Mouse (Mus musculus) spleen, postnatal 36 days (tissue): ENCODE measurements around the gene Itga7.
A peak's percentile ranks its signal among the peaks of the same experiment; 100 is the strongest.

Experiments
- DNase-seq, 2 experiments: peaks; one replicate each; pipeline ENCODE4 v3.0.0; 2022; ENCODE audit warnings: low spot score in 2 of 2, mixed read lengths in 1 of 2

The Itga7 gene

DNA sequence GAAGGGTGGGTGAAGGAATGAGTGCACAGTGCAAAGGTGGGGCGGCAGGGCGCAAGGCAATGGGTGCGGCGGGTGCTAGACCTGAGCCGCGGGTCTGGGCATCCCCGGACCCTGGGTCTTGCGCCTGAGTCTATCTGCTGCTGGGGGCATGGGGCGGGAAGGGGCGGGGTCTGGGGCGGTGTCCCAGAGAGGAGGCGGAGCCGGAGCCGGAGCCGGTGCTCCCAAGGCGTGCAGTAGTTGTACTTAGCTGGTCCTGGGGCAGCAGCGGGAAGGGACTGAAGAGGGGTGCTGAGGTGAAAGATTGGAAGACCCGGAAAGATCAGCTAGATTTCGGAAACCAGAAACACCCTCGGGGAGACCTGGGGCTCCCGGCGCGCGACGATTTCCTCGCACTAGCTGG lies at the start of gene Itga7:
TSS of gene Itga7 (plus strand) at position 245 of the 400 bp plus-strand sequence.
- DNase-seq, result no peak

- peak in 1 of 2 experiments; percentile 20 for DNase-seq
Measured at GRCm38 (mm10) chr10:128888941-128889827, 44.4 kb upstream of the Itga7 start.

DNA sequence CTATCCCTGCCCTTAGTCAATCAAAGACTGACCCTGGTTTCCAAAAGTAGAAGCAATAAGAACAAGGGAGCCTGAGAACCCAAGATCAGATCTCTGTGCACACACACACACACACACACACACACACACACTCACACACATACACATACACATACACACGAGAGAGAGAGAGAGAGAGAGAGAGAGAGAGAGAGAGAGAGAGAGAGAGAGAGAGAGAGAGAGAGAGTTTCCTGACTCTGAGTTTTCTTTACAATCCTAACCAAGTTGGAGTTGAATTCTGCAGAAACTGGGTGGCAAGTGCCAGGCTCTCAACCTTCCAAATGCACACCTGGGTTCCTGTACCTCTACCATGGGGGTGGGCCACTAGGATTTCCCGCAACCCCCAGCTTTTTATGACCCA lies 43.8 kb upstream of the Itga7 start:
- DNase-seq, result no peak

DNA sequence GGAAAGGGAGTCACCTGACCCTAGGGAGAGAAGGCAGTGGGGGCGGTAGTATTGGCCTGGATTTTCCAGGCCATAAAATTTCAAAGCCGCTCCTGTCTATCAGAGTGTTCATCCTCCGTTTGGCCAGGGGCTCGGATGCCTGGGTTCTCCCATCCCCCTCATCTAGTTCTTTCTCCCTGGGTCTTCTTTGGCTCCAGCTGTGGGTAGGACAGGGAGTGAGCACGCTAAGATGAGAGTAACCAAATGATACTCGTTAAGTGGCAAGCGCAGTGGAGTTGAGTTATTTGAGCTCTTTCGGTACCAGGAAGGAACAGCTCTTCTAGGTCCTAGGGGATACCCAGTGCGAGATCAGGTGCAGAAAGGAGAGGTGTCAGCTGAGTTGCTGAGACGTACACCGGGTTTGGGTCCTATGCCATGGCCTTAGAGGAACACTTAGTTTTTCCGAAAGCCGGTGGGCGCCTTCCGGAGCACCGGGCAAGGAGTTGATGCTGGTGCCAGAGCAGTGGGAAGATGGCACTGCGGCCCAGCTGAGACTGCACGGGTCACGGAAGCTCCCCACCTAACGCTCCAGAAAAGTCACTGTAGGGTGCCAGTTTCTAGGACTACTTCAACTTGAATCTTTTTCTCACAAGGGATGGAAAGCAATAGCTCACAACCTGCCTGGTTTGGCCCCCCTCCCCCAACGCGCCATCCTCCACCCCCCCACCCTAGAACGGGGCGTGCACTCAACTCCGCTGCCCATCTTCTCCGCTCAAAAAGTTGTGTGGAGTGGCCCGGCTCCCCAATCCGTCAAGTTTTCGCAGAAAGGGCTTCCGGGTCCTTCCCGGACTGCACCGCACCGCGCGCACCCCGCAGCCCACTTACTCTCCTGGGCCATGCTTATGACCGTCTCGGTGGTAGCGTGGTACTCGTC lies 43.0 kb upstream of the Itga7 start:
- peak in 1 of 2 experiments; percentile 18 for DNase-seq

DNA sequence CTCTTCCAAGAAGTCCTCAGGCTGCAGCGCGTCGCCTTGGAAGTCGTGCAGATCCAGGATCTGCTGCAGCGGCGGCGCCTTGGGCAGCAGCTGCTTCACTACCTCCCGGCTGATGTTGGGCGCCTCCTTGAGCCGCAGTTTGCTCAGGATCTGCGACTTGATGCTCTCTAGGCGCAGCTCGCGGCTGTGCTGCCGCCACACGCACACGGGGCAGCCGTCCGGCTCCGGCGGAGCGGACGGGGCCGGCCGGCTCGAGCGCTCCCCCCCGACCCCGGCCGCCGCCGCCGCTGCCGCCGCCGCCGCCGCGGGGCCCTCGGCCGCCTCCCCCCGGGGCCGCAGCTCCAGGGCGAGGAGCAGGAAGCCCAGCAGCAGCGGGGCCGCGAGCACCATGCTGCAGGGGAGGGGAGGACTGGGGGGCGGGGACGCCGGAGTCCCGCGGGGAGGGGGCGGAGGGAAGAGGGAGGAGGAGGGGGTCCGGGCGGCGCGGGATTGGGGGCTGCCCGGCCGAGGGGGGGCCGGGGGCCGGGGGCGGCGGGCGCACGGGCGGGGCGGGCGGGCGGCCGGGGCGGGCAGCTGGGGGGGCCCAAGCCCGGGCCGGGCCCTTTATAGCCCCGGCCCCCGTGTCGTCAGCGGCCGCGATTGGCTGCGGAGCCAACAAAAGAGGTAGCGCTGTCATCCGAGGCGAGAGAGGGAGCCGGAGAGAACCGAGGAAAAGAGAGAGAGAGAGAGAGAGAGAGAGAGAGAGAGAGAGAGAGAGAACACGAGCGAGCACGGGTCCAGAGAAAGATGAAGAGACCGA lies 42.1 kb upstream of the Itga7 start, which contains the start of gene Gdf11:
TSS of gene Gdf11 (minus strand) at position 423 of the 799 bp plus-strand sequence.
- peak; percentile 67 to 69 for DNase-seq

- DNase-seq, result no peak
Measured at GRCm38 (mm10) chr10:128892246-128892645, 41.4 kb upstream of the Itga7 start.

- DNase-seq, result peak; percentile 70 to 82
Measured at GRCm38 (mm10) chr10:128895437-128895836, 38.2 kb upstream of the Itga7 start.

- no peak for DNase-seq
Measured at GRCm38 (mm10) chr10:128895952-128896693, 37.5 kb upstream of the Itga7 start.

- DNase-seq, result no peak
Measured at GRCm38 (mm10) chr10:128896807-128897206, 36.8 kb upstream of the Itga7 start.

GRCm38 (mm10) chr10:128897501-128897900 lies 36.1 kb upstream of the Itga7 start:
- no peak for DNase-seq

DNA sequence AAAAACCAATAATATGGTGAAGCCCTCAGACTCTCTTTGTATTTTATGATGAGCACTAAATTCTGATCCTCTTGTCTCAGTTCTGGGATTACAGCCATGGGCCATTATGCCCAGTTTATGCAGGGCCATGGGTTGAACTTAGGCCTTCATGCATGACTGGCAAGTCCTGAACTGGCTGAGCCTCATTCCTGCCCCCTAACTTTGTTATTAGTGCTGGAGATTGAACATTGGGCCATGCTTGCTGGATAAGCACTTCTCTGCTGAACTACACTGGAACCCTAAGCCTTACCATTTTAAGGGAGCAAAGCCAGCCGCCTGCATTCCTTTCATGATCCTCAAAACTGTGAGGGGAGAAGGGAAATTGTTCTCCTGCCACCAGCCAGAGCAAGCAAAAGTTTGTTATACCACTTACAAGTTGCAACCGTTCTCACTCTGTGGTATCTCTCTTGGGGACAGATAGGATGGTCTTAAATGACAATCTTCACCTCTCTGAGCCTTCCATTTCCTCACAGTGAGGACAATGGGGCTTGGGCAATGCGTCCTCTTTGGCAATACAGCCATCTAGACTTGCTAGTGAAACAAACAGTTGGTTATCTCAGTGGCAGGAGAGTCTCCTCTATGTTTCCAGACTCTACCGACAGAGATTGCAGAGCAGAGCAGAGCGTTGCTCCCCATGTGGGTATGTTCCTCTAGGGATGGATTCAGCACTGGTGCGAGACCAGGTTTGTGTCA lies 33.7 kb upstream of the Itga7 start:
- no peak for DNase-seq

DNA sequence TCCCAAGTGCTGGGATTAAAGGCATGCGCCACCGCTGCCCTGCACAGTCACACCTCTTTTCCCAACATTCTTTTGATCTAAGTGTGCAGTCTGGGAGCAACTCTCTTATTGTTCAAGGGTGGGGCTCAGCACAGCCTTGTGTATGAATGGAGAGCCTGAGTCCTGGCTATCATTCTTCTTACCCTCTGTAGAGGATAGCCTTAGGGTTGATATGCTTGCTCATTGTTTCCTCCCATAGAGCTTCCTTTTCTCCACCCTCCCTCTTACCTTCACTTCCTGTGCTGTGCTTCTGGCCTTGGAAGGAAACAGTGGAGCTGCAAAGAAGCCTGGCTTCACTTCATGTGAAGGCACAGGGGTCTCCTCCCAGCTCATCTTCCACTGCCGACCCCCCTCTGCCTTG lies 32.9 kb upstream of the Itga7 start, which contains the start of gene Cd63:
TSS of gene Cd63 (plus strand) at position 292 of the 400 bp plus-strand sequence.
- no peak for DNase-seq

- DNase-seq, result no peak
Measured at GRCm38 (mm10) chr10:128901409-128901808, 32.2 kb upstream of the Itga7 start.

GRCm38 (mm10) chr10:128902409-128902988 lies 31.1 kb upstream of the Itga7 start:
- no peak for DNase-seq

DNA sequence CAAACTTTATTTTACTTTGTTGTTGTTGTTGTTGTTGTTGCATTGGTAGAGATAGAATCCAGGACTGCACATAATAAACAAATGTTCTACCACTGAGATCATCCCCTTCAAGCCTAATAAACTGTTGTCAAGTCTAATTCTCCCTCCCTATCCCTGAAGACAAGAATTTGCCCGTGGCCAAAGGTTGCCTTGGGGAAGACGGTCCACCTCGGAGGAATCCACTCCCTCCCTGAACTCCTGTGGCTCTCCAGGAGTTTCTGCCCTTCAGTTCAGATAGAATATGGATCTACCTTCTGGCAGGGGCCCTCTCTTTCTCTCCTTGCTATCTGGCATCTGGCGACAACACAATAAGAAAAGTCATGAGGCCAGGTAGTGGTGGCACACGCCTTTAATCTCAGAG lies 28.8 kb upstream of the Itga7 start:
- no peak for DNase-seq

DNA sequence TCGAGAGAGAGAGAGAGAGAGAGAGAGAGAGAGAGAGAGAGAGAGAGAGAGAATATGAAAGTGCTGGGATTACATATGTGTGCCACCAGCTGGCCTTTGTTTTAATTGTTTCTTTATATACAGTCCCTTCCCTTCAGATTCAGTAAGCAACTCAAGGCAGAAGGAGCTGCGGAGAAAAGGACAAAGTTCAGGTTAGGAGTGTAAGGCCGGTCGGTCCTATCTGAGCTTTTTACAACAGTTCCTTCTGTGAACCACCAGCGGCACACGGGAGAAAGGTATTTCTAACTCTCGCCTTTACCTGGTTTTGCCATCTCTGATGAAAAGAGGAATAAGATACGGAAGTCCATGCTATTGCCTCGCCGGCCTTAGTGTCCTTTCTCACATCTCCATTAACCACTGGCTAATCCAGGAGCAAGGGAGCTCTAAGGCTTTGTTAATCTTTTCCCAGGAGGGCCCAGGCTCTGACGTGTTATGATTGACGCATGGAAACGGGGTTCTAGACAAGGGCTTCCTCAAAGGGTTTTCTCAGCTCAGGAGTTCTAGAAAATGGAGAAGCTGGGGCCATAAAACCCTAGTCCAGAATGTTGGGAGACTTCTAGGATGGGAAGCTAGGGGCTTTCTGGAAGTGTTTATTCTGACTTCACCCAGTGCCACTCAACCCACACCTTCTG lies 24.7 kb upstream of the Itga7 start:
- DNase-seq, result no peak

DNA sequence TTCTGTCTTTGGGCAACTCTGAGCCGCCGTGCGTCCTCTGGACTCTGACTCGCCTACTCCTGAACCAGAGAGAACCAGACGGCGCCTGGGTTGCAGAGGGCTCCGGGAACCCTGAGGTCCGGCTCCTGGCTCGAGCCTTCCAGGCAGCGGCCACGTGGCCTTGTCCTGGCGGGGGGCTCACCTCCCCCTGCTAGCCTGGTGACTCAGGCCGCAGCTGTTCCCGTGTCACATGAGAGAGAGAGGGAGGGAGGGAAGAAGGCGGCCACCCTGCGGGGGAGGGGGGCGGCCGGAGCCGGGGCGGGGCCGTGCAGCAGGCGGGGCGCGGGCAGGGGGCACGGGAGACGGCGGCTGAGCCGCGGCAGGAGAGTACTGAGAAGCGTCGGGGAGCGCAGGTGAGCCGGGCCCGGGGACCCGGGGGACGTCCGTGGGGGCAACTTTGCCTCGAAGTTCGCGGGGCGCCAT lies 24.0 kb upstream of the Itga7 start:
- DNase-seq, result peak in 1 of 2 experiments; percentile 37

GRCm38 (mm10) chr10:128910066-128910841 lies 23.4 kb upstream of the Itga7 start:
- DNase-seq, result no peak
